ENCODE assay signal across 13 mouse cellular contexts in the genomic region with DNA sequence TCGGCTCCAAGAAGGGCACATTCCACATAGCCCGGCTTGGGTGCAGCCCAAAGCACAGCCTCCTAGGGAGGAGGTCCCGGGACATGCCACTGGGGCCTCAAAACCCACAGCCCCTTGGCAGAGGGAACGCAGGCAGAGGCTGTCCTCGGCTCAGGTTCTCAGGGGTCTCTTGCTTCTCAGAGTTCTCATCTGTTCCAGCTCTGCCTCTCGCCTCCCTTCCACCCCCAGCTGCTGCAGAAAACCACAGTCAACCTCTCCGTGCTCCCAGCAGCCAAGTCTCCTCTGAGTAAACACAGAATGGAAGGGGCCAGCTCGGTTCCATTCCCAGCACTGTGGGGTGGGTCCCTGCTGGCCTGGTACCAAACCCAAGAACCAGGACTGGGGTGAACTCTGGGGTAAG. TPM values are rescaled to one million over a fixed set of nuclear protein-coding genes. Genes with fewer than 3 reads are reported as not detected.
DNase-seq lines count a peak whose midpoint lies in the region; ATAC-seq and TF ChIP-seq lines count a peak whose summit lies in the region.
"Had no signal": no experiment of that assay in that cellular context is flagged by ENCODE, and none has a peak within 500 bp of the region (broad histone marks: within the 10 kb centered on the region; RNA-seq: fewer than 3 reads in every experiment).

No protein-coding gene starts in this region.

- no peak for ATAC-seq in intestine, embryonic 14.5 days (replicated peaks; ENCODE audit: low FRiP score, low TSS enrichment, low read depth)
- ATAC-seq in intestine, postnatal 0 days: no peak
- peak; percentile 89 for ATAC-seq in embryonic facial prominence, embryonic 14.5 days (ENCODE audit: low read depth)
- ATAC-seq in limb, embryonic 15.5 days (ENCODE audit: insufficient number of reproducible peaks, low FRiP score, low TSS enrichment, low read depth): peak; percentile 84
- ATAC-seq: hindbrain, postnatal 0 days had no signal

- no peak for TF ChIP-seq CTCF in intestine, postnatal 0 days (IDR thresholded peaks at IDR 0.05; ENCODE audit: low read depth)

- peaks cover 16% of the 10 kb centered on the region; the same call in 1 of the 2 replicates for H3K4me1 ChIP-seq in intestine, embryonic 14.5 days (replicated peaks; ENCODE audit: control insufficient read depth, insufficient read depth, low read length)
- H3K4me1 ChIP-seq in intestine, postnatal 0 days (replicated peaks; ENCODE audit: control insufficient read depth, insufficient read depth, low read length): no peaks in the 10 kb centered on the region
- H3K4me1 ChIP-seq in ES-E14 (ENCODE audit: control insufficient read depth in 2 of 2, insufficient read depth in 2 of 2, low read length in 2 of 2, poor library complexity in 1 of 2): peaks cover 3 to 14% of the 10 kb centered on the region in 2 experiments; a peak in 3 of 4 replicates
- peaks cover 32% of the 10 kb centered on the region for H3K4me1 ChIP-seq in embryonic facial prominence, embryonic 14.5 days (ENCODE audit: control insufficient read depth, insufficient read depth, low read length)
- H3K4me1 ChIP-seq in limb, embryonic 15.5 days: peaks cover 60% of the 10 kb centered on the region

- no peaks in the 10 kb centered on the region for H3K36me3 ChIP-seq in intestine, embryonic 14.5 days (ENCODE audit: control insufficient read depth, insufficient read depth, low read length)
- no peaks in the 10 kb centered on the region for H3K36me3 ChIP-seq in intestine, postnatal 0 days (ENCODE audit: control insufficient read depth, insufficient read depth)
- no peaks in the 10 kb centered on the region for H3K36me3 ChIP-seq in ES-E14 (ENCODE audit: control insufficient read depth, insufficient read depth, low read length, poor library complexity, severe bottlenecking)
- no peaks in the 10 kb centered on the region for H3K36me3 ChIP-seq in embryonic facial prominence, embryonic 14.5 days (ENCODE audit: control insufficient read depth, insufficient read depth, low read length)
- H3K36me3 ChIP-seq in limb, embryonic 15.5 days: no peaks in the 10 kb centered on the region

- WGBS in intestine, embryonic 14.5 days: 31% methylated on average over 8 of the region's 8 CpGs
- WGBS in intestine, postnatal 0 days: 37% methylated on average over 8 of the region's 8 CpGs
- WGBS in embryonic facial prominence, embryonic 14.5 days: 21% methylated on average over 6 of the region's 8 CpGs
- WGBS in limb, embryonic 15.5 days: 23% methylated on average over 8 of the region's 8 CpGs

- no peak overlapping the region for H3K4me2 ChIP-seq in intestine, embryonic 14.5 days (ENCODE audit: low read length)
- H3K4me2 ChIP-seq in intestine, postnatal 0 days (replicated peaks; ENCODE audit: low read depth): no peak overlapping the region
- H3K4me2 ChIP-seq in embryonic facial prominence, embryonic 14.5 days (ENCODE audit: low read depth, low read length): no peak overlapping the region; the same call in 1 of the 2 replicates
- peak overlapping the region; percentile 21 for H3K4me2 ChIP-seq in limb, embryonic 15.5 days

- H3K4me3 ChIP-seq in intestine, embryonic 14.5 days (ENCODE audit: low read depth, low read length): no peak overlapping the region
- no peak overlapping the region for H3K4me3 ChIP-seq in intestine, postnatal 0 days (ENCODE audit: low read depth, low read length)
- H3K4me3 ChIP-seq in ES-E14 (ENCODE audit: insufficient read depth in 1 of 2, low read depth in 1 of 2, low read length in 2 of 2, poor library complexity in 1 of 2, severe bottlenecking in 1 of 2): 0 out of 4 replicates have a peak overlapping the region, but pooled peaks of 1 of the 2 experiments have one; percentile 27
- no peak overlapping the region for H3K4me3 ChIP-seq in embryonic facial prominence, embryonic 14.5 days (ENCODE audit: low read depth, low read length)
- no peak overlapping the region for H3K4me3 ChIP-seq in limb, embryonic 15.5 days
- H3K4me3 ChIP-seq: heart, adult 2 months; megakaryocyte, embryonic 14.5 days had no signal

- no peaks in the 10 kb centered on the region for H3K9me3 ChIP-seq in intestine, embryonic 14.5 days (ENCODE audit: control insufficient read depth, low read length)
- no peaks in the 10 kb centered on the region for H3K9me3 ChIP-seq in intestine, postnatal 0 days (ENCODE audit: control insufficient read depth)
- no peaks in the 10 kb centered on the region for H3K9me3 ChIP-seq in ES-E14 (ENCODE audit: control insufficient read depth, insufficient read depth, low read depth, low read length)
- H3K9me3 ChIP-seq in embryonic facial prominence, embryonic 14.5 days (ENCODE audit: control insufficient read depth, low read length): no peaks in the 10 kb centered on the region
- H3K9me3 ChIP-seq in limb, embryonic 15.5 days: no peaks in the 10 kb centered on the region
- H3K9me3 ChIP-seq: megakaryocyte, embryonic 14.5 days had no signal

- peak overlapping the region; percentile 64 for H3K27ac ChIP-seq in intestine, embryonic 14.5 days (ENCODE audit: low read depth)
- no peak overlapping the region for H3K27ac ChIP-seq in intestine, postnatal 0 days (ENCODE audit: low read depth, low read length)
- H3K27ac ChIP-seq in ES-E14 (ENCODE audit: insufficient read depth, low read depth, low read length, poor library complexity, severe bottlenecking): no peak overlapping the region
- peak overlapping the region; percentile 79 for H3K27ac ChIP-seq in embryonic facial prominence, embryonic 14.5 days (replicated peaks; ENCODE audit: low read depth, low read length)
- H3K27ac ChIP-seq in limb, embryonic 15.5 days: peak overlapping the region; percentile 85
- H3K27ac ChIP-seq: heart, adult 2 months; hindbrain, postnatal 0 days had no signal

- H3K9ac ChIP-seq in intestine, embryonic 14.5 days (ENCODE audit: low read length): no peak overlapping the region
- H3K9ac ChIP-seq in intestine, postnatal 0 days (ENCODE audit: low read depth, low read length): no peak overlapping the region
- H3K9ac ChIP-seq in ES-E14 (ENCODE audit: insufficient read depth, low read depth, low read length, poor library complexity, severe bottlenecking): peak overlapping the region; percentile 4; the same call in 1 of the 2 replicates
- H3K9ac ChIP-seq in embryonic facial prominence, embryonic 14.5 days (ENCODE audit: low read depth, low read length): no peak overlapping the region
- H3K9ac ChIP-seq in limb, embryonic 15.5 days: no peak overlapping the region

- H3K27me3 ChIP-seq in intestine, embryonic 14.5 days (replicated peaks; ENCODE audit: control insufficient read depth, insufficient read depth, low read length): no peaks in the 10 kb centered on the region
- H3K27me3 ChIP-seq in intestine, postnatal 0 days (replicated peaks; ENCODE audit: control insufficient read depth, insufficient read depth, low read length): no peaks in the 10 kb centered on the region
- no peaks in the 10 kb centered on the region for H3K27me3 ChIP-seq in embryonic facial prominence, embryonic 14.5 days (replicated peaks; ENCODE audit: control insufficient read depth, insufficient read depth, low read length)
- H3K27me3 ChIP-seq in limb, embryonic 15.5 days: no peaks in the 10 kb centered on the region

- DNase-seq in intestine, embryonic 14.5 days (ENCODE audit: low spot score): no peak
- DNase-seq in ES-E14 (ENCODE audit: low read depth, low spot score): no peak
- DNase-seq in embryonic facial prominence, embryonic 14.5 days (ENCODE audit: low spot score): peak; percentile 92
- DNase-seq in urinary bladder, postnatal 14 days (ENCODE audit: low spot score): no peak
- DNase-seq in spleen, postnatal 14 days (ENCODE audit: low spot score in 2 of 2): no peak
- DNase-seq: cerebellum, postnatal 36 days; liver; thymus, postnatal 25 days had no signal

- in situ Hi-C loops in ES-E14 (cut with MboI; ENCODE audit: low sequenced_read_pairs in 2 of 2, unreplicated experiment in 2 of 2): no loop called here

TF ChIP-seq in ES-E14, 5 proteins besides CTCF, POLR2A, EP300 and RAD21:
- TF ChIP-seq HCFC1 (IDR thresholded peaks at IDR 0.05; ENCODE audit: borderline replicate concordance, insufficient read depth, low read length): no peak
- TF ChIP-seq CHD2 (IDR thresholded peaks at IDR 0.05; ENCODE audit: low read depth, low read length): no peak
- no peak for TF ChIP-seq MAFK (IDR thresholded peaks at IDR 0.05; ENCODE audit: insufficient read depth, low read depth, low read length)
- TF ChIP-seq ZC3H11A (IDR thresholded peaks at IDR 0.05; ENCODE audit: borderline replicate concordance, low read depth, low read length): no peak
- no peak for TF ChIP-seq ZNF384 (IDR thresholded peaks at IDR 0.05; ENCODE audit: low read depth, low read length)

RNA-seq across cellular contexts. Expression of a gene that starts 25.3 kb away (rescaled TPM):
- 14.4 and 14.9 TPM in 2 replicates for polyA plus RNA-seq in intestine, embryonic 14.5 days (2014; fragmentation: Nextera tagmentation; extraction: Ambion mirVana)
- polyA plus RNA-seq in intestine, postnatal 0 days (2015; fragmentation: Nextera tagmentation; extraction: Ambion mirVana): 5.1 and 5.8 TPM in 2 replicates
- 52.4 and 61.6 TPM in 2 replicates for total RNA-seq in ES-E14 (2012; rRNA removed)
- polyA plus RNA-seq in embryonic facial prominence, embryonic 14.5 days (2014; fragmentation: Nextera tagmentation; extraction: Ambion mirVana): 15.7 and 16.5 TPM in 2 replicates
- polyA plus RNA-seq in limb, embryonic 15.5 days (2015; fragmentation: Nextera tagmentation; extraction: Ambion mirVana): 14.3 and 16.5 TPM in 2 replicates

Comparison
In these comparisons a context has a peak if more than half of its experiments do, and no peak if none do; other contexts are left out.
1. H3K27ac ChIP-seq: peak in intestine, embryonic 14.5 days (single experiment), embryonic facial prominence, embryonic 14.5 days (single experiment) and limb, embryonic 15.5 days (single experiment); none in intestine, postnatal 0 days (single experiment) and ES-E14 (single experiment).
2. ATAC-seq: peak in embryonic facial prominence, embryonic 14.5 days (single experiment) and limb, embryonic 15.5 days (single experiment); none in intestine, embryonic 14.5 days (single experiment) and intestine, postnatal 0 days (single experiment).